Mouse (Mus musculus) hematopoietic stem cell, adult 5-6 weeks (primary cell): ENCODE measurements at regions not wholly inside any gene's neighbourhood (a gene's known extent, or its start where the extent isn't known, plus 50 kb on each side); places are given as distances from the start of the nearest gene placed in this dataset.
A peak's percentile ranks its signal among the peaks of the same experiment; 100 is the strongest.
"Not testable (repeated sequence)": the region's sequence is repeated elsewhere in the genome, so short reads cannot be mapped to it uniquely, and the experiment has no call there.

Experiments used
- ATAC-seq, 2 experiments: fragments of 125-278 bp in 1 of 2; replicated peaks in 1 of 2; 2 replicates each; pipeline ENCODE4 v1.8.0; 2016 to 2017; ENCODE audit warnings: inconsistent platforms in 2 of 2, mild to moderate bottlenecking in 2 of 2, moderate number of reproducible peaks in 2 of 2, low read depth in 1 of 2, moderate TSS enrichment in 1 of 2; ENCODE audit not compliant: low FRiP score in 2 of 2, poor library complexity in 2 of 2, severe bottlenecking in 2 of 2, insufficient read depth in 1 of 2, low TSS enrichment in 1 of 2

DNA sequence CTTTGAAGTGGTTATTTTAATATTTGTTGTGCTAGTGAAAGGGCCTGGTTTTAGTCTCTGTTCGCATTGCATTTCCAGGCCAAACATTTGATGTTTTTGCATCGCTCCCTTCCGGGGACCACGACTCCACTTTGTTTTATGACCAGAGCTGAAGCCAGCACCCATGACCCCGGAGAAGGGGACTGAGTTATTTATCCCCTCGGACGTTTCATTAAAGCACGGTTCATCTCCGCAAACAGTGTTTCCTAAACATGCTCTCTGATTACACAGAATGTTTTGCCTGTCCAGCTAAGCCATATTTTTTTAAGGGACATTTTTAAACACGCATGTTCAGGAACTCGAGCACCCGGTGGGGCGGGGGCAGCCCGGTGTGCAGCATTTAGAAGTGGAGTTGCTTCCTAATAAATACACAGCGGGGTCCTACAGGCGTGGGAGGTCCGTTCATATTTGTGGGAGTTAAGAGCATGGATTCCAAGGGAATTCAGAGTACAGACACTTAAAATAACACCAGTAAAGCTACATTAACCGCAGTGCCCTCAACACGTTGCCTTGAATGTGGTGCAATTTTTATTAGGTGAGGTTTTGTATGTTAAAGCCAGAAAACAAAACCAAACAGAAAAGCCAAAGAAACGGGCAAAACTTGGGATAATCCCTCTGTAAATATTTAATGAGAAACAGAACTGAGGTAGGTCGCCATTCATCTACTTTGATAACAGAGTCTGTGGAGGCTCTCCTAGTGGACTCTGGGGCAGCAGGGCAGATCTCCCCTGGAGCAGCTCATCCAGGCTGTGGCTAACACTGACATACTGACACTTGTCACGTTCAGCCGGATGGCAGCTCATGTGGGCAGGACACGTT lies 154.8 kb upstream of the Npvf start:
- no peak for ATAC-seq

DNA sequence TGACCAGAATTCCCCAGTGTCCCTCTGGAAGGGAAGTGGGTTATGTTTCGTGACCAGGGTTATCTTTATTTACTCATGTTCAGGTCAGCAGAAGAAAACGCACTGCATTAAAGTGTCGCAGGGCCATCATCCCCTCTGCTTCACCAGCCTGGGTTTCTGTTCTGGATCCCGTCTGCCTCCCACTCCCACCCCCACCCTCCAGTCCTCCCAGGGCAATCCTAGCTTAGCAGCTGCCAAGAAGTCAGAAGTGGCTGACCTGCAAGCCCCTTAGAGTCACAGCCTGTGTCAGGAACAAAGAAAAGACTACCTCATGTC lies 155.4 kb upstream of the Npvf start:
- ATAC-seq: no peak

DNA sequence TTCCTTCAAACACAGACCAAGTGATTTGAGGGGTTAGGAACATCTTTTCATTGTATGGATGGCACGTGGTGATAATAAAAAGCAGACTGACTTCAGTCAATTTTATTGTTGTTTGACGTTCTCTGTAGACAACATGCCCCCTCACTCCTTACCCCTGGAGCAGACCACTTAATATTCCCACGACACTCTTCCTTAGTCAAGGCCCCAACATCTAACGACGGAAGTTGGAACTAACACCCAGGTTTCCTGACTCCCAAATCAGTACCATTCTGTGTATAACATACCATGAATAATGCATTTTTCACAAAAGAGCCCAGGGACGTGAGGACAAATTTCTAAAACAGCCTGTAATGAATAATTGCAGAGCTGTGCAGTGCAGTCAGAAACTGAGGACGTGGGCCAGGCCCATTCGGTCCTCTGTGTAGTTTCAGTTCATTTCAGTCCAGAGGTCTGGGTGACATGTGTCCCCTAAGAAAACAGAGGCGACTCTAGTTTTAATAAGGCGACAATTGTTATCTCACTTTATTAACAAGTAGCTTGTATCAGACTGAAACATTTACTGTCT lies 160.8 kb upstream of the Npvf start:
- ATAC-seq: no peak

DNA sequence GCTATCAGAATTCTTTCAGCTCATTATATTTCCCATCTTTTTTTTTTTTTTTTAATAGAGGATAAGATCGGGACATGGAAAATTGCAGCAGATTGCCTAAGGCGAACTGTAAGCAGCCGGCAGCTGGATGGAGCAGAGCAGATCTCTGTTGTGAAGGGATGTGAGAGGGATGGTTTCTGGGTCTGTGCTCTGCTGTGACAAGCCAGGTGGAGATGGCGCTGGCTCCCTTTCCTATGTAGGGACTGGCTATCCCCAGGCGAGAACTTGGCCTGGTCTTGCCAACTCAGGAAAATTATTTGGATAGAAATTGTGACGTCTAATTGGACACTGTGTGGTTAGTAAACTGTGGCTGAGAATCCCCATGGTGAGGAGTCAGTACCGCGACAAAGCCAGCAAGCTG lies 161.3 kb upstream of the Npvf start:
- no peak for ATAC-seq

DNA sequence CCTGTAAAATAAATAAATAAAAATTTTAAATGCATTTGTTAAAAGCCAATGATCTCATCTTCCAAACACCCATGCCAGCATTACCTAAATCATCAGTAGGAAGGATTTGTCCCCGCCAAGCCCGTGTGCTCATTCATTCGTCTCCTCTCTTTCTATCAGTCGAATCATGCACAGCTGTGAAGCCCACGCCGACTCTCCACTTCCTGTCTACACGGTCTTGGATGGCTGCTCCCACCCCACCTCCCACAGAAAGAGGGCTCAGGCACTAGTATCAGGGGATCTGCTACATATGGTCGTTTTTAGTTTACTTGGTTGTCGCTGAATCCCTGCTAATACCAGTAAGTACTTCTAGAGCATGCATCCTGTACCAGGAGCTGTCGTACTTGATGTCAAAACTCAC lies 163.2 kb upstream of the Npvf start:
- ATAC-seq: no peak

DNA sequence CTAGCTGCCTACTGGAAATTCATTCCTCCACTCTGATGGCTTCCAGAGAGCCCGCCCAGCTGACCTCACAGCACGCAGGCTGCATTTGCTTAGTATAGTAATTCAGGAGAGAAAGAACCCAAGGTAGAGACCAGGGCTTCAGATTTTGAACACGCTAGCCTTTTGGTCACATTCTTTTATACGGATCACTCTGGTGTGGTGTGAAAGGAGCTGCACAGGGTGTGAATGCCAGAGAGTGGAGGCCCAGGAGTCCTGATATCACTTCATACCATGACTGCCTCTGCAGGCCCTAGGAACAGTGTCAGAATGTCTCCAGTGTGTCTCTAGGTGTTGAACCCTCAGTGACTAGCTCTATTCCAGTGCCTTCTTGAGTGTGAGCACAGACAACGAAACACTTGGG lies 164.2 kb upstream of the Npvf start:
- ATAC-seq: no peak

DNA sequence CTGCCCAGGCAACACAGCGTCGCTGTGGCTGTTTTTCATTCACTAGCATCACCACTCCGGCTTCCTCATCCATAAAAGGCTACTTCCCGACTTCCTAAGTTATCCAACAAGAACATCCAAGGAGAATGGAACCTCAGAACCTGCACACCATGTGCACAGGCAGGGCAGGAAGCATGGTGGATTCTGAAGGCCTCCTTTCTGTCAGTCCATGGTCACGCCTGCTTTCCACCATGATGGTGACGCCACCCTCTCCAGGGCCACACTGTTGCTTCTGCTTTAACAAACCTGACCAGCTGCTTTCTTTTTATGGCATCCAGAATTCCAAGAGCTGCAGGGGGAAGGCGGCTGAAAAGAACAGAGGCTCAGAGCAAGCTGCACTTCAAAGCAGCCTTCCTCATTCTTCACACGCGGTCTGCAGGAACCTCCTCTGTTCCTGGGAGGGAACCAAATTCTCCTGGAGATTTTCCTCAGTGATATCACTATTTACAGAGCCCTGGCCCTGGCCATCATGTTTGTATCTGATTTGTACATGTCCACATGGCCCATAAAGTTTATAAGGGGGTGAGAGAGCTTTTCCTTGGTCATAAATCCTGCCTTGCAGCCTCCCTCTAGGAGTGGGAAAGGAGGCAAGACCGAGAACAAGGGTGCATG lies 164.8 kb upstream of the Npvf start:
- no peak for ATAC-seq

DNA sequence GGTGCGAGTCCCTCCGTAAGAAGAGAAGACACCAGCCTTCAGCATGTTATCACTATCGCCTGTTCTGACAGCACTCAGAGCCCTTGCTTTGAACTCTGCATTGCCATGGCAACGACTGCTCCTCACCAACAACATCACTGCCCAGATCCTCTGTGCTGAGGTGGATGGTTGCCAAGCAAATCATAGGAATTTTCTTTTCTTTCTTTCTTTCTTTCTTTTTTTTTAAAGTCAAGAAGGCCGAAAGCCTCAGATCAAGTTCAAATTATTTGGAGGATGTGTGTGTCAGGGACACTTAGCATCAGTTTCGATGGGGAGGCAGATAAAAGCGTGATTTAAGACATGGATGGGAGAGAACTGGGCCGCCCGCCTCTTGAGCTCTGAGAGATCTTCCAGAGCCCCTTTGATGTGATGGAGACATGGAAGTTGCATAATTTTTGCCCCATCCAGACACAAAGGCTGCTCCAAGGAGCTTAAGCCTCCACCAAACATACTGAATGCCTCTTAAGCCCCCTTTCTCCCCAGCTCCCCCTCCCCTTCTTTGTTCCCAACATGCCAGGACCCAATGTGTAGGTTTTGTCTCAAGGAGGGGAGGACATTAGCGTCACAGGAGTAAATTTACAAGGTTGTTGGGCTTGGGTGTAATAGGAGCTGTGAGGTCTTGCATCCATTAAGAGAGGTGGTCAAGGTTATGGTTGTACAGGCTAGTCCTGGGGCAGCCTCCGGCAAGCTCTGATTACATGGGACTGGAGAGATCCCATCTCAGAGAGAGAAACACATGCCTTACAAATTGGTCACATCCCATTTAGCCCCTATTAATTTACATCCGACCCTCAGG lies 167.4 kb upstream of the Npvf start:
- ATAC-seq: no peak

DNA sequence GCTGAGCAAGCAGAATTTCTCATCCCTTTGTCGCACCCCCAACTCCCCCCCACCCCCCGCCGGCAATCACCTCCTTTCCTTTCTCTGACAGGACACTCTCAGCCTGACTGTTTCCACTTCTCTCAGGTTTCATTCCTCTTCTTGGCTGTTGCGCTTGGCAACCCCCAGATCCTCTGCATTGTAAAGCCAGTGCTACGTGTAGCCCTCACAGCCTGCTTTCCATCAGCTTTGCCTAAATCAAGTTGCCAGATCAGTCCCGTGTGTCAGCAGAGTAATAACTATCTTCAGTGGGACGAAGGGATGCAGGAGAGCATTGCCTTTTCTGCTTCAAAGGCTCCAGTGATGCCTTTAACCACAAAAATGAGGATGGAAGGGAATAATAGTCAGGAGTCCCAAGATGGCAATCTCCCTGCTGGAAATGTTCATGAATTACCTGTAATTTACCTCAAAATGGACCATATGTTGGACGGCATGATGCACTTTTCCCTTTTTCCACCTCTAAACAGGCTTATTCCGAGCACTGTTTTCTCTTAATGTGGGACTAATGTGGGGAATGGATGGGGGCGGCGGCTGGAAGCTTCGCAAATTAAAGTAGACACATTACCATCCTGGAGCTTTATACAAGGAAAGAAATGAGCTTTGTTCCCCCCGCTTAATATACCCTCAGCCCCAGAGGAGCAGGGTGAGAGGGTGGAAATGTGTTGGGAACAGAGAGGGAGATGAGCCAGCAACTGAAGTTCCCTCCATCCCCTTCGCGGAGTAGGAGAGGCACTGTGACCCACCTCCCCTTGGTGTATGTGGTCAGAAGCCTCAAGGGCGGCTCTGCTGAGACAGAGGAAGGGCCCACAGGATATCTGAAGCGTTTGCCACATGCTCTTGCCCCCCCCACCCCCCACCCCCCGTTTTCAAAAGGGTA lies 168.3 kb upstream of the Npvf start:
- no peak for ATAC-seq

DNA sequence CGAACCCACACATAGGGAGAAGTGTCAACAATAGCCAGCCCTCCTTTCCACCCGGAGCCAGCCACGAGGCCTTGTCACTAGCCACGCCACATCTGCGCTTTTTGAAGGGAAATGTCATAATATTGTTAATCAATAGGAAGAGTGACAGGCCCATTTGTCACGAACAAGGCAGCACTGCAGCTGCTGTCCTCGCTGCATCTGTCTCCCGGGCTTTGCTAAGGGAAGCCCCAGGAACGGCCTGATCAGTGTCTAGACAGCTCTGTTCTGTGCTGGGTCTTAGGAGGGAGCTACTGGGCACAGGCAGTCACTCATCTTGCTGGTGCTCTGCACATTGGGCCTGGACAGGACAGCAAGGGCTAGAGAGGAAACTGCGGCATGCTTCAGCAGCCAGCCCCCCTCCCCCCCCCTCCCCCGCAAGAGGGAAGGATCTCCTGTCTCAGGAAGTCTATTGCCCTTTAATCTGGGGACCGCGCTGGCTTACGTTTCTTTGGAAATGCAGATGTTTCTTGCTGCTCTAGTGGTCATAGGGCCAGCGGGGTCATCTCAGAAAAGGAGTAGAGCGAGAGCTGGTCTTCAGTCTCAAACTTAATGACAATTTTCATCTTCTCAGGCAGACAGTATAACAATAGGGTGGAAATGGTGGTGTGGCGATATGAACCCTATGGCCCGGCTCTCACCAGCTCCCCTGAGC lies 169.1 kb upstream of the Npvf start:
- ATAC-seq: peak; percentile 29 to 56; a peak in 2 of 4 replicates

DNA sequence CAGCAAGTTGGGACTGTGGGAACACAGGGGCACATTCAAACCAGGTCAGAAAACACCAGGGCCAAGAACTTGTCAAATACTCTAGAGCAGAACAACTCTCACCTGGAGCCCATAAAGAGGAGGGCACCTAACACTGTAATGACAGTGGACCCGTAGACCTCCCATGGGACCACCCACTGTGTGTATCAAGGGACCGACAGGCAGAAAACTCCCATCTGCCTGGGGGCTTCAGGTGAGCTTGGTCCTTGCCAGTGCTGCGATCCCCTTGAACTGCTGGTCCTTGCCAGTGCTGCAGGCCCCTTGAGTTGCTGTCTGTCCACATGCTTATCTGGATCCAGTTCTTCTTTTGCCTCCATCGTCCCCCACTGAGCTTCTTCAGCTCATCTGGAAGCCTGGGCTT lies 170.2 kb upstream of the Npvf start:
- ATAC-seq: no peak

DNA sequence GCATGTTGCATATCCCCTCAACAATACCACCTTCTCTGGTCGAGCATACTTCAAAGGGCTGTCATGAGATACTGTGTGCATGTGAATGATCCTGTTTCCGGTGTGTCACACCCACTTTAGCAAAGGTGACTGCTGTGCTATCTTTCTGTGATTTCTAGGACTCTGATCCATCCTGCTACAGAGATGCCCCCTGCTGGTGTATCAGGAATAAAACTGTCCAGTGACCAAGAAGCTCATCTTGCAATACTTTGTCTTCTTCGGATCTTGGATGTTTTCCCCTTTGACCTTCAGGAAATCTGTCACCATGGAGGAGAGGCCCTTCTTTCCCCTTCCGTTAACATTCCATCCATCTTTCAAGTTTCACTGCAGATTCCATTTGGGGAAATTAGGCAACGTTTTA lies 177.5 kb upstream of the Npvf start:
- ATAC-seq: no peak

DNA sequence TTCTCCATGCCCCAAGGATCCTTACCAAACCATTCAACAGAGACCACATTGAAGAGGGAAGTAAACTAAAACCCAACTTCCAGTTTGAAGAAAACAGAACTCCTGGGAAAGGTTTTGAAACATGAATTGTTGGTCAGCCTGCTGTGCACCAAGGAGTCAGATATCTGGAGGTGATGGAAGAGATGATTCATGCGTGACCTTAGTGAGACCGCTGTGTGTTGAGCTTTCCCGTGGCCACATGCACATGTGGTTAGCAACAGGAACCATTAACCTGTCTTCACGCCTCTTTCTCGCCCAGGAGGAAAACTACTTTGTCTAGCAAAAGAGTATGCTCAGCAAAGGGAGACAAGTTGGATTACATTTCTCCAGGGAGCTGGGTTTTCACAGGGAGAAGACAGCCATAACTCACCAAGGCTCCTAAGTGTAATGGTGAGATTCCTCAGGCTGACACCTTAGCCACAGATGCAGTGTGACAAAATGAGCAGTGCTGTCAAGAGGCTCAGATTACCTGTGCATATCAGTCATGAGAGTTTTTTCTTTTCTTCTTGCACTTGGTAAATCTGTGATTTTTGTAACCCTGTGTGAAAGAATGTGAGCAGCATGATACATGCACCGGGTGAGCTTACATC lies 181.9 kb upstream of the Npvf start:
- no peak for ATAC-seq

DNA sequence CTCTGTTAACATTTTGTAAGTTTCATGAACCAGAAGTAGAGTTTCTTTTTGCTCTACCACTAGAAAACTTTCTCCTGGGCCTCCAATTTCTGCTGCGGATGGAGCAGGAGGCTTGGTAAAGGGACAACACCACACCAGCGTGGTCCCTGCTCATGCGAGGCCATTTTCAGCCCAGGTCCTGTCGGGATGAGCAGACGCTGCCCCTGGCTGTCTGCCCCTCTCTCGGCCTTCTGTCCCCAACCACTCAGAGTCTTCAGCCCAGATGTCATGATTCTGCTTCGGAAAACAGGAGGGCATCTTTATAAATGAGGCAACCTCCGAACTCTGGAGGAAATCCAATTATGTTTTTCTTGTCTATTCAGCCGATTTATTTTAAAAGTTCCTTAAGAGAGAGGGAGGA lies 186.6 kb upstream of the Npvf start:
- no peak for ATAC-seq

DNA sequence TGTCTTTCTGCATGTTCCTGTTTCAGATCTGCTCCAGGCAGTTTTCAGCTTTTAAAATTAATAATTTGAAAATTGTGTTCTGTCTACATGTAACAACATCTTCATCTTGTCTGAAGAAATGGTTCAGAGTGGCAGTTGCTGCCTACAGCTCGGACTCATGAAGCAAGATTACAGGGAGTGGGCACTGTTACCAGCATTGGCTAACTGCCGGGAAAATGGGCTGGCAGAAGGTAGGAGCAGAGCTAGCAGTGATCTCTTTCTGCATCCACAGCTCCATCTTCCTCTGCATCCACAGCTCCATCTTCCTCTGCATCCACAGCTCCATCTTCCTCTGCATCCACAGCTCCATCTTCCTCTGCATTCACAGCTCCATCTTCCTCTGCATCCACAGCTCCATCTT lies 191.0 kb upstream of the Npvf start:
- not testable (repeated sequence) for ATAC-seq
